Mouse (Mus musculus) liver, embryonic 13.5 days (tissue): ENCODE measurements around the gene Syt9. TPM values are rescaled to one million over a fixed set of nuclear protein-coding genes. Genes with fewer than 3 reads are reported as not detected.
"Not testable (repeated sequence)": the region's sequence is repeated elsewhere in the genome, so short reads cannot be mapped to it uniquely, and the experiment has no call there.

ENCODE experiments used
- ATAC-seq: fragments of 200-750 bp; cut with Nextera tagmentation; 2 replicates; pipeline ENCODE4 v1.8.0; 2017; ENCODE audit warnings: low read depth, mild to moderate bottlenecking, moderate number of reproducible peaks, moderate library complexity
- DNase-seq: peaks from one replicate; pipeline ENCODE4 v3.0.0; 2022
- H3K27ac ChIP-seq: fragments of 300-500 bp; sonication (generic); 2 replicates; pipeline ENCODE4 v1.5.1; 2015; ENCODE audit warnings: moderate library complexity, mild to moderate bottlenecking, inconsistent platforms
- H3K27me3 ChIP-seq: fragments of 300-500 bp; sonication (generic); 2 replicates; pipeline ENCODE4 v1.6.1; 2015; ENCODE audit warnings: mild to moderate bottlenecking, inconsistent platforms
- H3K36me3 ChIP-seq: fragments of 300-500 bp; sonication (generic); 2 replicates; pipeline ENCODE4 v1.6.1; 2015; ENCODE audit warnings: mild to moderate bottlenecking, inconsistent platforms
- H3K4me1 ChIP-seq: fragments of 300-500 bp; sonication (generic); replicated peaks from 2 replicates; pipeline ENCODE4 v1.6.1; 2015; ENCODE audit warnings: inconsistent platforms
- H3K4me2 ChIP-seq: fragments of 300-500 bp; sonication (generic); 2 replicates; pipeline ENCODE4 v1.6.1; 2015; ENCODE audit warnings: inconsistent platforms, mild to moderate bottlenecking, moderate library complexity
- H3K4me3 ChIP-seq: fragments of 300-500 bp; sonication (generic); replicated peaks from 2 replicates; pipeline ENCODE4 v1.5.1; 2015; ENCODE audit warnings: mild to moderate bottlenecking, inconsistent platforms
- H3K9ac ChIP-seq: fragments of 300-500 bp; sonication (generic); 2 replicates; pipeline ENCODE4 v1.6.1; 2015; ENCODE audit warnings: mild to moderate bottlenecking, inconsistent platforms
- H3K9me3 ChIP-seq: fragments of 300-500 bp; sonication (generic); replicated peaks from 2 replicates; pipeline ENCODE4 v1.6.1; 2016; ENCODE audit warnings: inconsistent platforms
- WGBS: fragments of 180-500 bp; shearing (Covaris S2); methylation state at CpG from one replicate; pipeline ENCODE4 v1.1.7; 2015; ENCODE audit not compliant: insufficient replicate concordance; 5-methylcytosine and 5-hydroxymethylcytosine counted together
- polyA plus RNA-seq: library from polyadenylated mRNA; unstranded; fragments of >200 nt; fragmentation: Nextera tagmentation; extraction: Ambion mirVana; gene quantifications from 2 replicates; pipeline ENCODE4 v1.2.1, GENCODE M21; 2015

The Syt9 gene
- polyA plus RNA-seq, 1 experiment from 2014 or later: 0.35 TPM

DNA sequence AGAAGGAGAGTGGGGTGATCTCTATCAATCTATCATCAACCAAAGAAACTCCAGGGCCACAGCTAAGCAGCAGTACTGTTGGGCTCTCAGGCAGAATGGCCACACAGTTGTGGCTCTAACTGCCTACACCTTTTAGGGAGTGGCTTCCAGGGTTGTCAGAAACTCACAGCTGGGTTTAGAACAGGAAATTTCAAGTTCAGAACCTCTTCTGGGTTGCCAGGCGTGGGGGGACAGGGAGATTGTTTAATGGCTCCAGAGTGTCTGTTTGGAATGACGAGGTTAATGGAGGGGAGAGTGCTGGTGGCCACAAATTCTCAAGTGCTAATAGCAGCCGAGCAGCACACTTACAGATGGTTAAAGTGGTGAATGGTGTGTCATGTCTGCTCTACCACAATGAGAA is 92.4 kb downstream of the Syt9 start:
- no peak for DNase-seq
- H3K9me3 ChIP-seq: no peaks in the 10 kb centered on the region

DNA sequence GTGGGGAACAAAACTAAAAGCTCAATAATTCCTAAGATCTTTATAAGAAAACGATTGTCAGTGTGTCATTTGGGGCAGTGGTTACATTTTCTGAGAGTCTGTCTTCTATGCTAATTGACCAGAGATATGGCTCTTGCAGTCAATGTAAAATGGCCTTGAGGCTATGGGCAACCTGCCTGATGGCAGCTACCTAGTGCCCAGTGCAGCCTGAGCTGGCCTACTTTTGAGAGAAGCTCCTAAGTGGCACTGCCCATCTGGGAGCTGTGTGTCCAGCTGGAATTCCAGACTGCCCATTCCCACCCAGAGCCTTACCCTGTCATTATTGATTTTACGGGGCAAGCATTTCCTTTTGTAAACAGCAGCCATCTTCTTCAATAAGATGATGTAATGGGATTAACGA is 94.6 kb downstream of the Syt9 start:
- WGBS: 56% methylated on average over 3 of the region's 3 CpGs
- ATAC-seq (no peak), DNase-seq (no peak)
- H3K9ac ChIP-seq: no peak overlapping the region
- no peak overlapping the region for H3K27ac ChIP-seq
- H3K4me1 ChIP-seq: no peaks in the 10 kb centered on the region
- no peaks in the 10 kb centered on the region for H3K9me3 ChIP-seq
- H3K4me3 ChIP-seq: no peak overlapping the region
- H3K27me3 ChIP-seq: no peaks in the 10 kb centered on the region
- no peaks in the 10 kb centered on the region for H3K36me3 ChIP-seq
- H3K4me2 ChIP-seq: no peak overlapping the region

More for the DNA sequence above, 92.4 kb downstream of the Syt9 start:
- H3K36me3 ChIP-seq: no peaks in the 10 kb centered on the region
- no peaks in the 10 kb centered on the region for H3K4me1 ChIP-seq
- H3K27me3 ChIP-seq: no peaks in the 10 kb centered on the region
- H3K4me3 ChIP-seq: no peak overlapping the region
- 21% methylated on average over 3 of the region's 3 CpGs for WGBS
- no peak overlapping the region for H3K4me2 ChIP-seq
- no peak overlapping the region for H3K9ac ChIP-seq
- ATAC-seq: no peak
- H3K27ac ChIP-seq: no peak overlapping the region

DNA sequence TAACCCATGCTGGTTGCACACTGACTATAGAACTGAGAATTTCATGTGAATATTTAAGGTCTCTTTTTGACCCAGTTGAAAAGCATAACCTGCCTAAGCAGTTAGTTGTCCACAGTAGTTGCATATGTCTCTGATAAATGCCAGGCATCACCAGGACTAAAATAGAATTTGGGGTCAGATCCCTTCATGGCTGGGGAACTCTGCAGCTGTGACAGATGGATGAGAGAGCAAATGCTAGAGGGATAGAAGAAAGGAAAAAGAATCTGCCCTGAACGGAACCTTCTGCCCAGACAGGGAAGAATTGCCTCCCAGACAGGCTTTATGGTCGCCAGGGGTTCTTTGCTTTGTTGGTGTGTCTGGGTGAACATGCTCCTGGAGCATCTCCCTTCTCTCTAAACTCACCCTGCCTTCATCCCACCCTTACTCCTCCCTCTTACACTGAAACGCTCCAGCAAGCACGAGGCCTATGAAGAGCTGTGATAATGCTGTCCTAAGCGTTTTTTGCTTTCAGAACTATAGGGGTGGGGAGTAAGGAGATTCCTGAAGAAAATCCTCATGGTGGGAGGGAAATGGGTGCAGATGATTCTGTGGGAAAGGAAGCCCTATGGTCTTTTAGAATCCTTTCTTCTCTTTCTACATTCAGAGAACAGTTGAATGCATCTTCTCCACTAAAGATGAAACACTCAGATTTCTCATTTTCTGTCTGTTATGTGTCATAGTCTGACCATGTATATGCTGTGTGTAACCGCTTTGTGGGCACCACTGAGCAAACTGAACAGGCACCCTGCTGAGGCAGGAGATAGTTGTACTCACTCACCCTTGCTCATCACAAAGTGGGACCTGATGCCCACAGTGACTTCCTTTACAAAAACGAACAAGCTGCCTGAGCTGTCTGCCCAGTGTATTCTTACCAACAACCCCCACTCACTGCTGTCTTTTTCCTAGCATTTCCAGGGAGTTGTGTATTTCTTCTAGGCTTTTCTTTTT is 108.7 kb downstream of the Syt9 start:
- no peak overlapping the region for H3K4me2 ChIP-seq
- no peak for DNase-seq
- no peaks in the 10 kb centered on the region for H3K4me1 ChIP-seq
- H3K27me3 ChIP-seq: no peaks in the 10 kb centered on the region
- no peaks in the 10 kb centered on the region for H3K36me3 ChIP-seq
- 53% methylated on average over 7 of the region's 7 CpGs for WGBS
- H3K9me3 ChIP-seq: no peaks in the 10 kb centered on the region
- no peak overlapping the region for H3K27ac ChIP-seq
- no peak overlapping the region for H3K4me3 ChIP-seq
- H3K9ac ChIP-seq: no peak overlapping the region
- no peak for ATAC-seq

DNA sequence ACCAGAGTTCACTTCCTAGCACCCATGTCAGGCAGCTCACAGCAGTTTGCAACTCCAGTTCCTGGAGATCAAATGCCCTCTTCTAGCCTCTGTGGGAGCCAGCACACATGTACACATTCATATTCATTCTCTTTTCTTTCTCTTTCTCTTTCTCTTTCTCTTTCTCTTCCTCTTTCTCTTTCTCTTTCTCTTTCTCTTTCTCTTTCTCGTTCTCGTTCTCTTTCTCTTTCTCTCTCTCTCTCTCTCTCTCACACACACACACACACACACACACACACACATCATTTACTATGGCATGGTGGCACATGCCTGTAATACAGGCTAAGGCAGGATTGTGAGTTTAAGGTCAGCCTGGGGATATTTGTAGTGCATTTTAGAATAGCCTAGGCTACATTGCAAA is 115.2 kb downstream of the Syt9 start:
- WGBS: 73% methylated on average over 2 of the region's 2 CpGs
- not testable (repeated sequence) for H3K4me1 ChIP-seq, H3K27ac ChIP-seq, H3K4me3 ChIP-seq, H3K36me3 ChIP-seq, H3K27me3 ChIP-seq, H3K9ac ChIP-seq, H3K9me3 ChIP-seq, H3K4me2 ChIP-seq, DNase-seq, ATAC-seq

DNA sequence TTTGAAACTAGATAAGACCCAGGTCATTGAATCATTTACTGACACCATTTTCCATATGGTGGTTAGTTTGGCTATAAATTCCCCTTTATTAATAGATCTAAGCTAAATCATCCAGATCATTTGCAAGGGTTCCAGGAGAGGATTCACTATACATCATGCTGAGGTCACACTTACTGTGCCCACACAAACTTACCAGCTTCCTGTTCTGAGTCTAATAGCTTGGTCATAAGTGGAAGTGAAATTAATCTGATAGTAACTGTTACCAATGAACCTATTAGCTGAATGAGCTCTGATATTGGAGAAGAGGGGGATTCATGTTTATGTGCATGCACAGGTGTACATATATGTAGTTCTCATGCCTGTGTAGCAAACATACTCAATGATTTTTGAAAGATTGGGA is 124.9 kb downstream of the Syt9 start:
- Histone ChIP-seq H3K4me2 (no peak overlapping the region), H3K4me1 (no peaks in the 10 kb centered on the region), H3K27me3 (no peaks in the 10 kb centered on the region), H3K9ac (no peak overlapping the region), H3K27ac (no peak overlapping the region), H3K4me3 (no peak overlapping the region), H3K36me3 (no peaks in the 10 kb centered on the region), H3K9me3 (no peaks in the 10 kb centered on the region)
- DNase-seq (no peak), ATAC-seq (no peak)

DNA sequence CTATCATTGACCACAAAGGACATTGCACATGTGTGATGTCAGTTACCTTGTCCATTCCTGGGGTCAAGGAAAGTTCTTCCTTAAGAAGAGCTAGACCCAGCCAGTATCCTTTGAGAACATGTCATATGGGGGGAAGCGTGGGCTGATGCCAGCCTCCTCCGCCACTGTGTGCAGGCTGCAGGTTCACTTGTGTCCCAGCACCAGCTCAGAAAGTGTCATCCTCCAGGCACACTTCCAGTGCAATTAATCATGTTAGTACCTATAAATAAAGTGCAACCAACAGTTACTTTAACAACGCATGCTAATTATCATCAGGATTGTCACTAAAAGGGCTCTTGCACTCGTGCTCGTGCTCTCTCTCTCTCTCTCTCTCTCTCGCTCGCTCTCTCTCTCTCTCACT is 126.4 kb downstream of the Syt9 start:
- no peaks in the 10 kb centered on the region for H3K9me3 ChIP-seq
- 77% methylated on average over 7 of the region's 7 CpGs for WGBS
- H3K27ac ChIP-seq: no peak overlapping the region
- no peak overlapping the region for H3K4me2 ChIP-seq
- ATAC-seq (no peak), DNase-seq (no peak)
- no peak overlapping the region for H3K4me3 ChIP-seq
- H3K4me1 ChIP-seq: no peaks in the 10 kb centered on the region
- no peaks in the 10 kb centered on the region for H3K36me3 ChIP-seq
- no peaks in the 10 kb centered on the region for H3K27me3 ChIP-seq
- no peak overlapping the region for H3K9ac ChIP-seq

DNA sequence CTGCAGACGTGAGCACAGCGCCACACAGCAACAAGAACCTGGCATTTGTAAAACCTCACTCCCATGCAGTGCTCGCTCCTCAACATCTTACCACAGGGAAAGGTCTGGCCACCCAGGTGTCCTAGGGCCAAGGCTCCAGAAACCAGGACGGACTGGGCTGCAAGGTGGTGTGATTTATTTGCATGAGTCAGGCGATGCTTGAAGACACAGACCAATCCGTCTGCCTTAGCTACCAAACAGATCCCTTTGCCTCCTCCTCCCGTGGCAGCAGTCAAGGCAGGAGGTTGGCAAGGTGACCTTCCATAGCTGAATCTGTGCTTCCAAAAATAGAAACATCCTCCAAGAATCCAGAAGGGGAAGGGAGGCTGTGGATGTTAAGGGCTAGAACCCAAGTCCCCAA is 130.1 kb downstream of the Syt9 start:
- Histone ChIP-seq H3K4me2 (no peak overlapping the region), H3K4me1 (no peaks in the 10 kb centered on the region), H3K36me3 (no peaks in the 10 kb centered on the region), H3K27me3 (no peaks in the 10 kb centered on the region), H3K4me3 (no peak overlapping the region), H3K9ac (no peak overlapping the region), H3K9me3 (no peaks in the 10 kb centered on the region), H3K27ac (no peak overlapping the region)
- ATAC-seq (no peak), DNase-seq (no peak)
- 62% methylated on average over 7 of the region's 7 CpGs for WGBS

DNA sequence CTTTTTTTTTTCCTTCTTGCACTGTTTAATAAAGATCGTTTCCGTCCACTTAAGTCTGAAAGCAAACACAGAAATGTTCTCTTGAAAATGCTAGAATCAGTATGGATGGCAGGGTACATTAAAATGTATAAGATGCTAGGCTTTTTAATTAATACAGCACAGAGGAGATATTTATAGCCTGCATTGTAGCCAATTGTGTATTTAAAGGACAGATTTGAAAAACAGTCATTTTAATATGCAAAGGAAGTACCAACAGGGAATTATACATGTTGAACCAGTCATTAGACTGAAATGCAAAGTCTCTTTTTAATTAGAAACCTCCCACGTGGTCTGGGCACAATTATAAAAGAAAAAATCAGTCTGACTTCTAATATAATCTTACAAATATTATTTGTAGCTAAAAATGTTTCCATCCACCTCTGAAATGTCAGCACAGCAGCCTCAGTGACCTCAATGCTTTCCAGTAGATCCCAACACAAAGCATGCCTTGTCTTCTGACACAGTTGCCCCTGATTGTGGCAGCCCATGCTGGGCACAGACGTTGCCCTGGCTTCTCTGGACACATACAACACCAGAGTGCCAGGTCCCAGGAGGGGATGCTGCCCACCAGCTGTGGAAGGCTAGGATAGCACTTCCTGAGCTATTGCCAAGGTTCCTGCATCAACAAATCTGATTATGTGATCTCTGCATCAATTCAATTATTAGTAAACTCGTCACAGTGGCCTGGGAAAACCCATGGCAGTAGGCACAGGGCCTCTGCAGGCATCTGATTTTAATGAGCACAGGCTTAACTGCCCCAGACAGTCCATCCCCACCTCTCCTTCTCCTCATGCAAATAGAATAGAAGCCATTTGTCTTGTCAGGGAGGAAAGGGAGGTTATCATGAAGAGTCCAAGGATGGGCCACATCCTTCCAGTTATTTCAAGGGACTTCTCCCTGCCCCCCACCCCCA is 134.5 kb downstream of the Syt9 start:
- ATAC-seq (no peak), DNase-seq (no peak)
- Histone ChIP-seq H3K9ac (no peak overlapping the region), H3K27me3 (no peaks in the 10 kb centered on the region), H3K4me1 (no peaks in the 10 kb centered on the region), H3K27ac (no peak overlapping the region), H3K4me2 (no peak overlapping the region), H3K9me3 (no peaks in the 10 kb centered on the region), H3K36me3 (no peaks in the 10 kb centered on the region), H3K4me3 (no peak overlapping the region)
- 42% methylated on average over 5 of the region's 5 CpGs for WGBS

DNA sequence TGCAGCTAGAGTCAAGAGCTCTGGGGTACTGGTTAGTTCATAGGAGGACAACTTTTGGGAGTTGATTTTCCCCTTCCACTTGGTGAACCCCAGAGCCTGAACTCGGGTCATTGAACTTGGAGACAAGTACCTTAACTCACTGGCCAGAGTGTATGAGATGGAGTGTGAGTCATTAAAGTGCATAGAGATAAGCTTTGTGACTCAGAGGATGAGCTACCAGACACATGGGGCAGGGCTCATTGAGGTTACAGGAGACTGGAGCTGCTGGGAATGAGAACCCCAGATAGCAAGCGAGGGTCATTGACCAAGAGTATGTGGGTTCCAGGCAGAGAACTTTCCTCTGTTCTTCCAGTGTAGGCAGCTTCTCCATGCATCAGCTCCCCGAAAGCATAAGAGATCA is 137.4 kb downstream of the Syt9 start:
- ATAC-seq (no peak), DNase-seq (no peak)
- Histone ChIP-seq H3K4me3 (no peak overlapping the region), H3K36me3 (no peaks in the 10 kb centered on the region), H3K4me1 (no peaks in the 10 kb centered on the region), H3K27ac (no peak overlapping the region), H3K27me3 (no peaks in the 10 kb centered on the region), H3K9ac (no peak overlapping the region), H3K9me3 (no peaks in the 10 kb centered on the region), H3K4me2 (no peak overlapping the region)
- WGBS: 54% methylated on average over 3 of the region's 3 CpGs

DNA sequence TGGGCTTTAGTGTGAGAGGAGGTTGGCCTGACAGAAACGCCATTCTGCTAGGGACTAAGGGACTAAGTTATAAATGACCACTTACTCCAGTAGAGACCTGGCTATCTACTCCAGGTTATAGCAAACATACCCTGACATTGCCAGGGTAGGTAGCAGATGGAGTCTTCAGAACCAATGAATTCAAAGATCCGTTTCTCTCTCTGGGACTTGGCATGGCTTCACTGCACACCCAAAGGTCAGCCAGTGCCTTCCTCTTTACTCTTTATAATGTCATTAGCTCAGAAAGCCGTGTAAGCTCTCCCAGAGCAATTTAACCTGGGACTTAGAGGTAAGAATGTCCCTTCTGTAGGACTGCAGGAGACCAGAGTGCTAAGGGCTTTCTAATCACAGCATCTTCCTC is 139.2 kb downstream of the Syt9 start:
- Histone ChIP-seq H3K9ac (no peak overlapping the region), H3K4me1 (no peaks in the 10 kb centered on the region), H3K36me3 (no peaks in the 10 kb centered on the region), H3K4me2 (no peak overlapping the region), H3K27ac (no peak overlapping the region), H3K9me3 (no peaks in the 10 kb centered on the region), H3K4me3 (no peak overlapping the region), H3K27me3 (no peaks in the 10 kb centered on the region)
- ATAC-seq (no peak), DNase-seq (no peak)
- 47% methylated on average over 3 of the region's 3 CpGs for WGBS

DNA sequence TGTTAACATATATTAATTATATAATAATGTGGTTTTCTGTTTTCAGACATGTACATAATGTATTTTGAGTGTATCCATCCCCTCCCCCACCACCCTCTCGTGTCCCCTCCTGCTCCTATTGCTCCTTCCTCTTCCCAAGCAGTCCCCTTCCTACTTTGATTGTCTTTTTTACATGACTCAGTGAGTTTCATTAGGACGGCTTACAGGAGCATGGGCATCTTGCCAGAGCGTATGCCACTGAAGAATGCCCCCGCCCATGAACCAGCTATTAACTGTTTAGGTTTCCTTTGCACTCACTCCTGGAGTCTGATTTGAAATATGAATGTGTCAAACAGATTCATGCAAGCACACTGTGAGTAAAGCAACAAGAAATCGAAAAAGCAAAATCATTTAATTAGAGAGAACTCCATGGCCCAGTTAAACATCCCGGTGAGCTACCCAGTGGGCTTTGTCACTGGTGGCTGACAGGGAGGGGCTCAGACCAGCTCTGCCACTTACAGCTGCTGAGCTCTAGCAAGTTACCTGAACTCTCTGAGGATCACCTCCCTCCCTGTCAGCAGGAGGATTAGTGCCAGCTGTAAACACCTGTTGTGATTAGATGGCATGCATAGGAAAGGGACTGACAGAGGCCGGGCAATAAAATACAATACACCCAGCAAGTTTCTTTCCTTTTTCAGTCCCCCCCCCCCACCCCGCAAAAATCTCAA is 146.3 kb downstream of the Syt9 start:
- WGBS: 50% methylated on average over 8 of the region's 8 CpGs
- DNase-seq (no peak), ATAC-seq (no peak)
- H3K4me1 ChIP-seq: no peaks in the 10 kb centered on the region
- no peaks in the 10 kb centered on the region for H3K36me3 ChIP-seq
- H3K27me3 ChIP-seq: no peaks in the 10 kb centered on the region
- no peak overlapping the region for H3K4me3 ChIP-seq
- no peak overlapping the region for H3K4me2 ChIP-seq
- H3K9ac ChIP-seq: no peak overlapping the region
- H3K27ac ChIP-seq: no peak overlapping the region
- no peaks in the 10 kb centered on the region for H3K9me3 ChIP-seq
